Mouse (Mus musculus) kidney, postnatal 0 days (tissue): Measurements from ENCODE around the gene Jmjd4. TPM values are rescaled to one million over a fixed set of nuclear protein-coding genes. Genes with fewer than 3 reads are reported as not detected.

Experiments used
- ATAC-seq: fragments of 200-750 bp; cut with Nextera tagmentation; replicated peaks from 2 replicates; pipeline ENCODE4 v1.8.0; 2017; ENCODE audit warnings: low read depth, moderate number of reproducible peaks, moderate TSS enrichment, moderate library complexity; ENCODE audit not compliant: low FRiP score
- DNase-seq: peaks from one replicate; pipeline ENCODE4 v3.0.0-alpha.2; 2016; ENCODE audit warnings: low spot score
- H3K27ac ChIP-seq: fragments of 300-500 bp; sonication (generic); 2 replicates; pipeline ENCODE4 v1.5.1; 2014; ENCODE audit warnings: mild to moderate bottlenecking
- H3K27me3 ChIP-seq: fragments of 300-500 bp; sonication (generic); 2 replicates; pipeline ENCODE4 v1.6.1; 2014; ENCODE audit warnings: low read length, mixed read lengths; ENCODE audit not compliant: insufficient read depth
- H3K36me3 ChIP-seq: fragments of 300-500 bp; sonication (generic); 2 replicates; pipeline ENCODE4 v1.6.1; 2014; ENCODE audit warnings: low read length, mixed read lengths; ENCODE audit not compliant: insufficient read depth
- H3K4me1 ChIP-seq: fragments of 300-500 bp; sonication (generic); replicated peaks from 2 replicates; pipeline ENCODE4 v1.6.1; 2014; ENCODE audit warnings: antibody characterized with exemption, low read length, mixed read lengths; ENCODE audit not compliant: insufficient read depth
- H3K4me2 ChIP-seq: fragments of 300-500 bp; sonication (generic); 2 replicates; pipeline ENCODE4 v1.6.1; 2014; ENCODE audit warnings: mild to moderate bottlenecking, low read length, moderate library complexity, mixed read lengths
- H3K4me3 ChIP-seq: fragments of 300-500 bp; sonication (generic); replicated peaks from 2 replicates; pipeline ENCODE4 v1.5.1; 2014; ENCODE audit warnings: low read depth, low read length
- H3K9ac ChIP-seq: fragments of 300-500 bp; sonication (generic); 2 replicates; pipeline ENCODE4 v1.6.1; 2014; ENCODE audit warnings: low read depth, low read length
- H3K9me3 ChIP-seq: fragments of 300-500 bp; sonication (generic); replicated peaks from 2 replicates; pipeline ENCODE4 v1.6.1; 2016; ENCODE audit warnings: low read length, inconsistent platforms, mixed read lengths
- CTCF ChIP-seq: IDR thresholded peaks from 2 replicates; pipeline ENCODE4 v1.5.1; 2016; ENCODE audit warnings: antibody characterized with exemption, low read depth, mild to moderate bottlenecking, moderate library complexity
- WGBS: fragments of 180-500 bp; shearing (Covaris S2); extraction: QIAGEN DNeasy Blood & Tissue Kit; methylation state at CpG from one replicate; pipeline ENCODE4 v1.1.7; 2014; 5-methylcytosine and 5-hydroxymethylcytosine counted together
- polyA plus RNA-seq: library from polyadenylated mRNA; unstranded; fragments of >200 nt; fragmentation: Nextera tagmentation; extraction: Ambion mirVana; gene quantifications from 2 replicates; pipeline ENCODE4 v1.2.1, GENCODE M21; 2015

The Jmjd4 gene
- polyA plus RNA-seq, 1 experiment from 2014 or later: 9.2 TPM

GRCm38 (mm10) chr11:59483212-59483611 lies 33.4 kb downstream of the Jmjd4 start:
- H3K4me1 ChIP-seq: no peaks in the 10 kb centered on the region
- 3% methylated on average over 2 of the region's 2 CpGs for WGBS
- no peak for ATAC-seq
- no peaks in the 10 kb centered on the region for H3K27me3 ChIP-seq
- H3K4me2 ChIP-seq: no peak overlapping the region
- peak; percentile 90 for DNase-seq
- H3K9ac ChIP-seq: no peak overlapping the region
- no peak overlapping the region for H3K4me3 ChIP-seq
- peaks cover 23% of the 10 kb centered on the region for H3K36me3 ChIP-seq
- peak; percentile 79 for TF ChIP-seq CTCF
- no peak overlapping the region for H3K27ac ChIP-seq
- no peaks in the 10 kb centered on the region for H3K9me3 ChIP-seq

DNA sequence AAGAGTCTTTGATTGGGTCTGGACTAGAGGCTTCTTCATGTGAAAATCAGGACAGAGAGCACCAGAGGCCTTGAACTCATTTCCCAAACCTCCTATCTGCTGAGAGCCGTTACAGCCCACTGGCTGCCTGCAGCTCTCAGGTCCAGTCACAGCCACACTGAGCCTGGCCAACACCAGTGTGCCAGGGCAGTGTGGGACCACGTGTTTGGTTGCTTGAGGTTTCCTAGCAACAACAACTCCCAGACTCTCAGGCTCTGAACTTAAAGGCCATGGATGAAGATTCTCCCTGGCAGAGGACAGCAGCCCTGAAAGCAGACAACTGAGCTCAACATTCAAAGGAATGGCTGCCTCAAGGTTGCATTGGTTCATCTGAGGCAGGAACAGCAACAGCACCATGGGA lies 35.8 kb downstream of the Jmjd4 start:
- H3K27ac ChIP-seq: no peak overlapping the region
- H3K27me3 ChIP-seq: no peaks in the 10 kb centered on the region
- ATAC-seq: no peak
- no peak for DNase-seq
- no peak for TF ChIP-seq CTCF
- H3K9ac ChIP-seq: no peak overlapping the region
- WGBS: 34% methylated on average over 2 of the region's 2 CpGs
- H3K9me3 ChIP-seq: no peaks in the 10 kb centered on the region
- H3K4me3 ChIP-seq: no peak overlapping the region
- H3K36me3 ChIP-seq: peaks cover 36% of the 10 kb centered on the region
- H3K4me1 ChIP-seq: no peaks in the 10 kb centered on the region
- H3K4me2 ChIP-seq: no peak overlapping the region

DNA sequence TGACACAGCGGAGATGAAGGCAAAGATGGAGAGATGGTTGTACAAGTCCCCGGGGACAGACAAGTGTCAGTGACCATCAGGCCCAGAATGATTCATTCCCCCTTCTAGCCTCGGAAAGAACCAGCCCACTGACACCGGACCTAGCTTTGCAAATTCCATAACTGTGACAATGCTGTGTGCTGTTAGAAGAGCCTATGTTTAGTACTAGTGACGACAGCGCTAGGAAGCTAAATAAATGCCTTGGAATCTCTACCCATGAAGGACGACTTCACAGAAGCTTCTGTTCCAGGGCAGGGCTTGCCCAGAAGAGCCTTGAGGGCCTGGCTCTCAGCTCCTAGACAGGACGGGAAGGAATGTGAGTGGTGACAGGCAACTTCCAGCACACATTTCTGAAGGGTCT lies 36.4 kb downstream of the Jmjd4 start:
- Histone ChIP-seq H3K27me3 (no peaks in the 10 kb centered on the region), H3K4me2 (no peak overlapping the region), H3K4me1 (no peaks in the 10 kb centered on the region), H3K9ac (no peak overlapping the region), H3K27ac (no peak overlapping the region), H3K9me3 (no peaks in the 10 kb centered on the region), H3K4me3 (no peak overlapping the region), H3K36me3 (peaks cover 42% of the 10 kb centered on the region)
- WGBS: 85% methylated on average over 8 of the region's 8 CpGs
- ATAC-seq: no peak
- TF ChIP-seq CTCF: no peak
- DNase-seq: no peak

DNA sequence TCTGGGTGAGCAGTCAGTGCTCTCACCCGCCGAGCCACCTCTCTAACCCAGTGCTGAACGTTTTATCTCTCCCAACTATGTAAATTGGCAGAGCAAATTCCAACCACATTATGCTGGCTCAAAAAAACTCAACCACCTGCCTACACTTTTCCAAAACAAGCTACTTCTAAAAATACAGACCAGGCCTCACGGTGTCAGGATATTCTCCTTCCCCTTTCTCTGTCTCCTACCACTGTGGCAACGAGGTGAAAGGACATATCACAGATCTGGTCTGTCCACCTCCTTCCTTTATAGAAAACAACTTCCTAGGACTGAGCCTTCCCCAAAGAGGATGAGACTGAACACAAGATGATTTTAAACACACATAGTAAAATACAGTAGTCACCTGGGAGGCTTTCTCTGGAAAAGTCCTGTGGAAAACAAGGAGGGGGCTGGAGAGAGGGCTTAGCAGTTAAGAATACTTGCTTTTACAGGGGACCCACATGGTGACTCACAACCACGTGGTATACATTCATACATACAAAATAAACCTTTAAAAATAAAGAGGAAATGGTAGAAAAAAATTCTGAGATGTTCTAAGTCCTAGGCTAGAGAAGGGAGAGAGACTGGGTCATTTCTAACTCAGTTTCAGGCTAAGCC lies 46.9 kb downstream of the Jmjd4 start:
- no peak for TF ChIP-seq CTCF
- DNase-seq: no peak
- H3K4me3 ChIP-seq: no peak overlapping the region
- no peaks in the 10 kb centered on the region for H3K27me3 ChIP-seq
- WGBS: 92% methylated on average over 6 of the region's 6 CpGs
- H3K9me3 ChIP-seq: no peaks in the 10 kb centered on the region
- ATAC-seq: no peak
- peaks cover 82% of the 10 kb centered on the region for H3K36me3 ChIP-seq
- H3K27ac ChIP-seq: no peak overlapping the region
- H3K9ac ChIP-seq: no peak overlapping the region
- H3K4me1 ChIP-seq: no peaks in the 10 kb centered on the region
- no peak overlapping the region for H3K4me2 ChIP-seq

- no peak for ATAC-seq
- Histone ChIP-seq H3K9ac (no peak overlapping the region), H3K36me3 (peaks cover 83% of the 10 kb centered on the region), H3K27ac (no peak overlapping the region), H3K4me2 (no peak overlapping the region), H3K4me3 (no peak overlapping the region), H3K4me1 (no peaks in the 10 kb centered on the region), H3K9me3 (no peaks in the 10 kb centered on the region), H3K27me3 (no peaks in the 10 kb centered on the region)
- no peak for DNase-seq
- WGBS: 93% methylated on average over 7 of the region's 7 CpGs
- no peak for TF ChIP-seq CTCF
Observed at GRCm38 (mm10) chr11:59497747-59498146, 47.9 kb downstream of the Jmjd4 start.

DNA sequence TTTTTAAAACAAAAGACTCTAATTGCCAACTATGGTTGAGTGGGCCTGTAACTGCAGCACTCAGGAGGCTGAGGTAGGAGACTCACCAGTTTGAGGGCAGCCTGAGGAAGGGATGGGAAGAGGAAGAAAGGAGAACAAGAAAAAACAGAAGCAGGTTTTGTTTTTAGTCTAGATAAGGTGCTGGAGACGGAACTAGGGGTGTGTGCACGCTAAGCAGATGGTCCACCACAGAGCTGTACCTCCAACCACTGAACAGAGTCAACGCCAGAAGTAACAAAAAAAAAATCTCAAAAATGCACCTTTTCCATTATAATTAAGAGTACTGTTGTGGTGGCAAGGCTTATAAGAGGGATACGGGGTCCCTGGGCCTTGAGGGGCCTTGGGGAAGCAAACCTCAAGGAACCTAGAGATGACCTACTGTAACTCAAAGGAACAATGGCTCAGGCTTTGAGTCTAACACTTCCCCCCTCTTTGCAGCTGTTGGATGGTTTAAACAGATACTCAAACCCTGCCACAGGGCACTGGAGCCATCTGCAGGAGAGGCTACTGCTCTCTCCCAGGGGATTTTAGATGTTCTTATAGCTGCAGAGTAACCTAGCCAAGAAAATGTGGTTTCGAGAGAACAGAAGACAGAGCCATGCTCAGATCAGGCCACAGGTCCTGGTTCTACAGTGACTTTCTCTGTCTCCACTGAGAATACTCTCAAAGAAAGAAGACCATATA lies 52.3 kb downstream of the Jmjd4 start:
- DNase-seq: no peak
- H3K36me3 ChIP-seq: peaks cover 64% of the 10 kb centered on the region
- H3K9me3 ChIP-seq: no peaks in the 10 kb centered on the region
- H3K4me3 ChIP-seq: no peak overlapping the region
- no peak for ATAC-seq
- TF ChIP-seq CTCF: no peak
- no peak overlapping the region for H3K4me2 ChIP-seq
- no peaks in the 10 kb centered on the region for H3K27me3 ChIP-seq
- peaks cover 2% of the 10 kb centered on the region for H3K4me1 ChIP-seq
- no peak overlapping the region for H3K27ac ChIP-seq
- H3K9ac ChIP-seq: no peak overlapping the region
- 94% methylated on average over 5 of the region's 5 CpGs for WGBS
